Mouse (Mus musculus): Measurements from ENCODE around the gene Olfr458. TPM values are rescaled to one million over a fixed set of nuclear protein-coding genes. Genes with fewer than 3 reads are reported as not detected.
"Not testable (repeated sequence)": the region's sequence is repeated elsewhere in the genome, so short reads cannot be mapped to it uniquely, and the experiment has no call there.

Gene Olfr458
- not detected for total RNA-seq (2021)
- long read RNA-seq, experiment 1: 0 reads
- long read RNA-seq, experiment 2: 0 reads

GRCm38 (mm10) chr6:42465096-42465495 is at the start of gene Olfr458:
Gene Olfr458 (minus strand): TSS chr6:42465196.
- intact Hi-C loops (cut with DNase I): no loop called here
- no peak within 1 kb of the TSS for H3K4me3 ChIP-seq
- no peak for TF ChIP-seq CTCF (IDR thresholded peaks at IDR 0.05)
- H3K27ac ChIP-seq: no peak within 1 kb of the TSS
- no peak for DNase-seq

DNA sequence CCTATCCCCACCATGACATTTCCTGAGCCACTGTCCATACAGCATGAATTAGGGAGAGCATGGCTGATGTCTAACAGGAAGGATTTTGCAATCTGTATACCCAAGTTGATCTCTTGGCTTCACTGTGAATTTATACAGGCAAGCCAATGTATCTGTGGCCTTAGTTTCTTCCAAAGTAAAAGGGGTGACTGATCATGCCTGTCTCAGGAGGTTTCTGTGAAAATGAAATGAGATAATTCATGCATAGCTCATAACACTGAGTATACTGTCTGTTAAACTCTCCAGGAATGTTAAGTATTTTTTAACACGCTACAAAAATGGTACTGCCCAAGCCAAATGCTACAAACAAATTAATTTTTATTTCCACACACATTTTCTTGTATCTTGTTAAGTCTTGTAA is 48.5 kb upstream of the Olfr458 start:
- no peak for DNase-seq
- Histone ChIP-seq H3K27ac (no peak overlapping the region), H3K4me3 (no peak overlapping the region)
- intact Hi-C loops (cut with DNase I): no loop called here
- no peak for TF ChIP-seq CTCF (IDR thresholded peaks at IDR 0.05)

DNA sequence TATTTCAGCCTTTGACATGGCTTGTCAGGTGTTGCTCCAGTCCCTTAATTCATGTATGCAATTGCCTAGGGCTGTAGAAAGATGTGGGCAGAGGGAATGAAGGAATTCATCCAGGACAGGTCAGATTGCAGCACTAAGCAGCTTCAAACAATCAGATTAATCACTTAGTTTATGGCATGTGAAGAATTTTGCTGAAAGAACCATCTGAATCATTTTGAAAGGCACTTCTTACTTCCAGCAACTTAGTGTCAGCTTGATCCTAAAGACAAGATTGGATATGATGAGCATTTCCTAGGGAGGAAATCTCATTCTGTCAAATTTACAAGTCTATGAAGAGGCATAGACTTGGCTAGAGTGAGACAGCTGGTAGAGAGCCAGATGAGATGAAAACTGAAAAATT is 44.3 kb upstream of the Olfr458 start:
- Histone ChIP-seq H3K27ac (no peak overlapping the region), H3K4me3 (no peak overlapping the region)
- intact Hi-C loops (cut with DNase I): no loop called here
- TF ChIP-seq CTCF (IDR thresholded peaks at IDR 0.05): no peak
- no peak for DNase-seq

DNA sequence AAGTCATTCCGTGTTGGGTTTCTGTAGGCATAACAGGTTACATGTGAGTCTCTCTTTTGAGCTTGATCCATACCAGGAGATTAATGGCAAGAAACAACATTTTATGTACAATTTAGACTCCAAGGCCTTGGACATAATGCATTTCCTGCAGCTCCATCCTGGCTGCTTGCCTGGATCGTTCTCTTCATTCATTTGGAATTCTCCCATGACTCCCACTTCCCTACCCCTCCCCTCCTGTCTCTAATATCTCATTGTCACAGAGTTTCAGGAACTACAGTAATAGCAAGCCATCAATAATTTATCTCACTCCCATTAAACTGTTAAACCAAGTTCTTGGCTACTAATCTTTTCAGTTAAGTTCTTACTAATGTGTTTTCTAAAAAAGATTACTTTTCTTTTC is 38.5 kb upstream of the Olfr458 start:
- DNase-seq: no peak
- Histone ChIP-seq H3K4me3 (no peak overlapping the region), H3K27ac (no peak overlapping the region)
- intact Hi-C loops (cut with DNase I): no loop called here
- no peak for TF ChIP-seq CTCF (IDR thresholded peaks at IDR 0.05)

DNA sequence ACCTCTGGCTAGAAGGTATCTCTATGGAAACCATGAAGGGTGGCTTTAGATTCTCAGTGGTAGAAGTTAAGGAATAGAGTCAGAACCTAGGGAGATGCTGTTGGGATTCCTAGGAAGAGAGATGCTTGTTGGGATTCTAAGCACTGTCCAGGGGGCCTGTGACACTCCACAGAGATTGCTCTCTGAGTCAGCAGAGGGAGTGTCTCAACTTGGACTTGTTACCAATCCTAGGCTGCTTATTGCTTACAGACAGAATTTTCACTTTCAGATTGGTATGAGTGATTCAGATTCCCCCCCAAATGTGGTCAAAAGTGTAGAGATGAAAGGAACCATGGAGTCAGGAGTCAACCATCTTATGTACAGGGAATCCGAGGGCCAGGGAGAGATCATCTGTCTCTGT is 24.7 kb upstream of the Olfr458 start:
- no peak overlapping the region for H3K27ac ChIP-seq

GRCm38 (mm10) chr6:42487114-42487513 is 22.1 kb upstream of the Olfr458 start, which contains the start of gene Olfr456:
Gene Olfr456 (minus strand): TSS chr6:42487214.
- Histone ChIP-seq H3K4me3 (no peak within 1 kb of the TSS), H3K27ac (no peak within 1 kb of the TSS)
- intact Hi-C loops (cut with DNase I): no loop called here
- TF ChIP-seq CTCF (IDR thresholded peaks at IDR 0.05): no peak
- DNase-seq: no peak

More for the DNA sequence above, 24.7 kb upstream of the Olfr458 start:
- no peak for TF ChIP-seq CTCF (IDR thresholded peaks at IDR 0.05)
- intact Hi-C loops (cut with DNase I): no loop called here
- H3K4me3 ChIP-seq: no peak overlapping the region
- DNase-seq: no peak

DNA sequence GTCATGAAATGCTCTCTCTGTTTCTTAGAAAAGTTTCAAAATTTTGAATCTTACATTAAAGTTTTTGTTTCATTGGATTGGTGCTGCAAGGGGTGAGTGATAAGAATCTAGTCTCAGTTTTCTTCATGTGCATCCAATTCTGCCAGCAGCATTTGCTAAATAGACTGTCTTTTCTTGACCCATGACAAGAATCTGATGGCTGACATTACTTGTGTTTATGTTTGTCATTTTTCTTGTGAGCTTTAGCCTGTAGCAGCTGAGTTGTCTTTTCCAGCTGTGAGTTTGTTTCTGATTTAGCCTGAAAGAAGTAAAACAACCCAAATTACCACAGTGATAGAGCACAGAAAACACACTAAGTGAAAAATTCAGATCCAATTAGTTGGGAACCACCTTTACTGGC is 19.6 kb upstream of the Olfr458 start:
- no peak for DNase-seq
- no peak overlapping the region for H3K27ac ChIP-seq
- no peak overlapping the region for H3K4me3 ChIP-seq
- no peak for TF ChIP-seq CTCF (IDR thresholded peaks at IDR 0.05)
- intact Hi-C loops (cut with DNase I): no loop called here

GRCm38 (mm10) chr6:42476235-42476634 is 11.2 kb upstream of the Olfr458 start, which contains the start of gene Olfr457:
Gene Olfr457 (minus strand): TSS chr6:42476335.
- no peak within 1 kb of the TSS for H3K4me3 ChIP-seq
- intact Hi-C loops (cut with DNase I): no loop called here
- no peak for DNase-seq
- no peak for TF ChIP-seq CTCF (IDR thresholded peaks at IDR 0.05)
- H3K27ac ChIP-seq: no peak within 1 kb of the TSS

DNA sequence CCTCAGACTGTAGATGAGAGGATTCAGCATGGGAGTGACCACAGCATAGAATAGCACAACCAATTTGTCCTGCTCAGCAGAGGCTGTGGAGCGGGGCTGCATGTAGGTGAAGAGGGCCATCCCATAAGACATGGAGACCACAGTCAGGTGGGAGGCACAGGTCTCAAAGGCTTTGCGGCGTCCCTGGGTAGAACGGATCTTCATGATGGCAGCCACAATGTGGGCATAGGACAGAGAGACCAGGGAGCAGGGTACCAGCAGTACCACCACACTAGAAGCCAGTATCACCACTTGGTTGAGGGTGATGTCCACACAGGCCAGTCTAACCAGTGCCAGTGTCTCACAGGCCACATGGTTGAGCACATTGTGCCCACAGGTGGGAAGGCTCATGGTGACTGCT is 6.3 kb upstream of the Olfr458 start:
- DNase-seq; H3K4me3 ChIP-seq; intact Hi-C loops (cut with DNase I); H3K27ac ChIP-seq: not testable (repeated sequence)

GRCm38 (mm10) chr6:42470542-42470941 is 5.5 kb upstream of the Olfr458 start:
- intact Hi-C loops (cut with DNase I): no loop called here
- Histone ChIP-seq H3K4me3 (no peak overlapping the region), H3K27ac (no peak overlapping the region)
- no peak for DNase-seq
- TF ChIP-seq CTCF (IDR thresholded peaks at IDR 0.05): no peak

GRCm38 (mm10) chr6:42447381-42447780 is 17.6 kb downstream of the Olfr458 start:
- H3K27ac ChIP-seq: no peak overlapping the region
- intact Hi-C loops (cut with DNase I): no loop called here
- TF ChIP-seq CTCF (IDR thresholded peaks at IDR 0.05): no peak
- H3K4me3 ChIP-seq: no peak overlapping the region
- no peak for DNase-seq

- Histone ChIP-seq H3K27ac (0 out of 2 replicates have a peak overlapping the region, but pooled peaks have one; percentile 31), H3K4me3 (no peak overlapping the region)
- intact Hi-C loops (cut with DNase I): no loop called here
- TF ChIP-seq CTCF (IDR thresholded peaks at IDR 0.05): no peak
- no peak for DNase-seq
Measured at GRCm38 (mm10) chr6:42444491-42444890, 20.5 kb downstream of the Olfr458 start.

GRCm38 (mm10) chr6:42441395-42441794 is 23.6 kb downstream of the Olfr458 start:
- DNase-seq: no peak
- no peak for TF ChIP-seq CTCF (IDR thresholded peaks at IDR 0.05)
- intact Hi-C loops (cut with DNase I): no loop called here
- no peak overlapping the region for H3K27ac ChIP-seq
- no peak overlapping the region for H3K4me3 ChIP-seq

GRCm38 (mm10) chr6:42435490-42435889 is 29.5 kb downstream of the Olfr458 start:
- TF ChIP-seq CTCF (IDR thresholded peaks at IDR 0.05): no peak
- Histone ChIP-seq H3K27ac (no peak overlapping the region), H3K4me3 (no peak overlapping the region)
- DNase-seq: no peak
- intact Hi-C loops (cut with DNase I): no loop called here
